Mouse (Mus musculus) MN1 (cell line): ENCODE results near the gene Ak9.
A peak's percentile ranks its signal among the peaks of the same experiment; 100 is the strongest.

Experiments
- DNase-seq: peaks from one replicate; pipeline ENCODE4 v3.0.0-alpha.2; 2016; ENCODE audit warnings: low spot score

The Ak9 gene

GRCm38 (mm10) chr10:41303639-41304444, at the start of gene Ak9:
Gene Ak9, plus strand, starts transcription at chr10:41303980.
- DNase-seq, result peak; percentile 95

- DNase-seq, result no peak
Observed at GRCm38 (mm10) chr10:41260243-41261006, 43.4 kb upstream of the Ak9 start.

DNA sequence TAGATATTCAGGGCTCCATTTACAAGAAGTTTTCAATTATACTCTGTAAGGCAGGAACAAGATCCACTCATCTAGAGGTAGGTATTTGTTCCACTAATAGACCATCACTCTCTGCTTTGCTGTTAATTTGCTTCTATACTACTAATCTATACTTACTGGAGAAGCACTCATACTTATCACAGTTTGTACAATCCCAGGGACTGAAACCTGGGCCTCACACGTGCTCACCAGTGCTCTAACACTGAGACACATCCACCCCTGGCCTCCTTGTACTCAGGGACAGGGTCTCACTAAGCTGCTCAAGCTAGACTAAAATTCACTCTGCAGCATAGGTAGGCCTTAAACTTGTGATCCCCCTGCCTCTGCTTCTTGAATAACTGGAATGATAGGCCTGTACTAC, 42.6 kb upstream of the Ak9 start:
- DNase-seq, result no peak

GRCm38 (mm10) chr10:41261889-41262288, 41.9 kb upstream of the Ak9 start:
- peak; percentile 61 for DNase-seq

DNA sequence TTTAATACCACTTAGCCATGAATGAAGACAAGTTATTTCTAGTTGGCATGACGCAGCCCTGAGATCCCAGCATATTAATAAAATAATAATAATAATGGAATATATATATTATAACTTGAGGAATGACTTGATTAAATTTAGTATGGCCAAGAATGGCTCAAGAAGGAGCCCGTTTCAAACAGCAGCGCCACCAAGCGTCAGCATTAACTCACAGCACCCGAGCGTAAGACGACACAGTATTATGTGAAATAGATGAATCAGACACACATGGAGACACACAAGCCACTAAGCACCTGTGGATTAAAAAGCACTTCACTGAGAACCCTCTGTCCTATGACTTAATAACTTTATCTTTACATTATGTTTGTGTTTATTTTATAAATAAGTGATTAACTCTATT, 31.9 kb upstream of the Ak9 start:
- no peak for DNase-seq

GRCm38 (mm10) chr10:41274871-41275270, 28.9 kb upstream of the Ak9 start:
- DNase-seq, result no peak

- no peak for DNase-seq
Observed at GRCm38 (mm10) chr10:41278808-41279207, 25.0 kb upstream of the Ak9 start.

GRCm38 (mm10) chr10:41280177-41280576, 23.6 kb upstream of the Ak9 start:
- no peak for DNase-seq

GRCm38 (mm10) chr10:41280796-41281195, 23.0 kb upstream of the Ak9 start:
- DNase-seq, result no peak

GRCm38 (mm10) chr10:41282086-41282485, 21.7 kb upstream of the Ak9 start:
- no peak for DNase-seq

GRCm38 (mm10) chr10:41287618-41288017, 16.2 kb upstream of the Ak9 start:
- DNase-seq, result peak; percentile 43

GRCm38 (mm10) chr10:41288074-41288473, 15.7 kb upstream of the Ak9 start:
- DNase-seq, result no peak

DNA sequence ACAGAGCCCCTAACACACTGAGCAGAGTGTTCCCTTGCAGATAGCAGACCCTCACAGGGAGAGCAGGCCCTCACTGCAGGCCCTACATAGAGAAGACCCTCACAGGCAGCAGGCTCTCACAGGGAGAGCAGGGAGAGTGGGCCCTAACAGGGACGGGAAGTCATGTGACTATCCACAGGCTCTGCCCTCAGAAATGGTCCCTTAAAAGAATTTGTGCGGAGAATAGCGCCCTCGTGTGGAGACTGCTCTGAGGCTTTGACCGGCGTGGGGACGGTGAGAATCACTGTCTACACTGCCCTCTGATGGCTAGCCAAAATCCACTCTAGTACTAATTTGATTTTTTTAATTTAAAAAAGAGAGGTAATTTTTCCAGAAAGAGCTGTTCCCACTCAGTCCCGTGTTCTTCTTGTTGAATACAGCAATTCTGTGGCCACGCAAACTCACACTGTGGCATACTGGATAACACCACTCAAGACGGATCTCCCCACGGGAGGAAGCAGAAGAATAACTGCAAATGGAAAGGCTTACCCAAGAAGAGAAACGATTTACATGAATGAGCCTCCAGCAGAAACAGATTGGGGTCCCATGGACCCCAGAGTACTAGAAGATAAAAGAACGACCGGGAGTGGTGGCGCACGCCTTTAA, 14.9 kb upstream of the Ak9 start:
- DNase-seq, result peak; percentile 95

- no peak for DNase-seq
Observed at GRCm38 (mm10) chr10:41291021-41291420, 12.8 kb upstream of the Ak9 start.

- no peak for DNase-seq
Observed at GRCm38 (mm10) chr10:41293019-41293418, 10.8 kb upstream of the Ak9 start.

DNA sequence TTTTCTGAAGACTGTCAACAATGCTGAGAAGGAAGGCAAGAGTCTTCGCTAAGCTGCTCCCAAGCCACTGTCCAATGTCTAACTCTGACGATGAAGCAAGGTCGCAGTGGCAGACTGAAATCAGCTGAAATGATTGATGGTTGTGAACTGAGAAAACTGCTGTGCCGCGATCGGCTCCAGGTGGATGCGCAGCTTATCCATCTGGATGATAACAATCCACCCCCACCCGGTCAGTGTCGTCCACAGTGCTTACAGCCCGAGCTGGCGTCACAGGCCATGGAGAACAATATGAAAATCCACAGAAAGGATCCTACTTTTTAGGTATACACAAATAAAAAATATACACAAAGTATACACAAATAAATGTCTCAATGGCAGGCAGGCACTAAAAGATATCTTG, 9.0 kb upstream of the Ak9 start:
- no peak for DNase-seq

DNA sequence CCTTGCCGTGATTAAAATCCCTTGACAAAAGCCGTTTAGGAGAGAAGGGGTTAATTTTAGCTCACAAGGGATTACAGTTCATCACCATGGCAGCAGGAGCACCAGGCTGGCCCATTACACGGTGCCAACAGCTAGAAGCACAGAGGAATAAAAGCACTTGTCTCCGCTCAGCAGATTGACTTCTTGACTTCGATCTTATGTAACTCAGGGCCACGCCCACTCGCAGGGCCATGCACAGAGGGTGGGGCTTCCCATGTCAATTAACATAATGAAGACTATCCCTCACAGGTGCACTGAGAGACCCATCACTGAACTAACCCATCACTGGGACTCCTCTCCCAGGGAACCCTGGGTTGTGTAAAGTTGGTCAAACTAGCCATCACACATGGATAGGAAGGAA, 8.6 kb upstream of the Ak9 start:
- no peak for DNase-seq

GRCm38 (mm10) chr10:41300161-41300560, 3.6 kb upstream of the Ak9 start:
- no peak for DNase-seq

DNA sequence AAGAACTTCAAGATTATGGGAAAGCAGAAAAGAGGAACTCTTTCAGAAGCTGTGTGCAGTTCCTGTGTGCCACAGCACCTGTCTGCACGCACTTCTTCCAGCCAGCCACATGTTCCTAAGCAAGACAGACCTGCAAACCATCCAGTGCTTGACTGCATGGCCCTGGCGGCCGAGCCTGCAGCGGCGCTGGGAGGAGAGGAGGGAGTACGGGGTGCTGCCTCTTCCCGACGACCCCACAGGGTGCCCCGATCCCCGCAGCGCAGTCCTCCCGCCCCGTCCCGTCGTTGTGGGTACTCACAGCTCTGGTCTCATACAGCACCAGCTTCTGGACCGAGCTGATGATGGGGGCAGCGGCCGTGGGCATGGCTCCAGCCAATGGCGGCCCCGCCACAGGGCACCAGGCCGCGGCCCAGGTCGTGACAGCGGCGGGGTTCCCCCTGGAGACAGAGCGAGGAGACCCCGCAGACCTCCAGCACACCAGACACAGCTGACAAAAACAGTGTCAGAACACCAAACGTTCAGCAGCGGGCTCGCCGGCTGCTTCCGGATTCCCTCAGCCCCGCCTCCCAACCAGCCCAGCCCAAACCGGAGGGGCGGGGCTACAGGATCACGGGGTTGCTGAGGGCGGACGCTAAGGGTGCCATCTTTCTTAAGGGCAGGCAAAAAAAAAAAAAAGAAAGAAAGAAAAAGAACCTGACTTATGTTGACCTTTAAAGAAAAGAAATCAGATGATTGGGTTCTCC, 920 bp upstream of the Ak9 start, which contains the start of gene Fig4:
TSS of gene Fig4 (minus strand) at position 572 of the 743 bp plus-strand sequence.
- DNase-seq, result peak; percentile 98

- DNase-seq, result no peak
Observed at GRCm38 (mm10) chr10:41304961-41305455, 1.2 kb downstream of the Ak9 start.

- DNase-seq, result no peak
Observed at GRCm38 (mm10) chr10:41308205-41308604, 4.4 kb downstream of the Ak9 start.

- DNase-seq, result no peak
Observed at GRCm38 (mm10) chr10:41315866-41316265, 12.1 kb downstream of the Ak9 start.
